ENCODE assay signal across 33 mouse cellular contexts in the genomic region with DNA sequence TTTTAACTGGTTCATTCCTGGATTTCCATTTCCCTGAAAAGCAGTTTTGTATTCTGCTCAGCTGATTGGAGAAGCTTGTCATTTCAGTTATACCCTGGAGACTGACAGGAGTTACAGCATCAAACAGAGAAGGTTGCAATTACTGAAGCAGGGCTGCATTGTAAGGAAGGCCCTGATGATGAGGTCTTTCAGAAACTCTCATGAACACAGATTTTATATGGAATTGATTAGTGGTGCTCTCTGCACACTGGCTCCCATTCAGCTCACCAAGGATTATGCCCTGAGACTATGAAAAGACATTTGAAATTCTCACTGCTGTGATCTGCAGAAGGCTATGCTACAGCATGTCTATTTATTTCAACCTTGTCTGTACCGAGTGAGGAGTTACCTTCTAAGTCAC.
A peak's percentile ranks its signal among the peaks of the same experiment; 100 is the strongest.
DNase-seq lines count a peak whose midpoint lies in the region; ATAC-seq and TF ChIP-seq lines count a peak whose summit lies in the region.
"Had no signal": no experiment of that assay in that cellular context is flagged by ENCODE, and none has a peak within 500 bp of the region (broad histone marks: within the 10 kb centered on the region; RNA-seq: fewer than 3 reads in every experiment).

No protein-coding gene starts in this region.

- no peaks in the 10 kb centered on the region for H3K4me1 ChIP-seq in embryonic facial prominence, embryonic 11.5 days (ENCODE audit: control insufficient read depth, insufficient read depth, low read length)
- no peaks in the 10 kb centered on the region for H3K4me1 ChIP-seq in embryonic facial prominence, embryonic 10.5 days
- H3K4me1 ChIP-seq in hindbrain, embryonic 11.5 days (replicated peaks; ENCODE audit: control insufficient read depth, insufficient read depth, low read length): no peaks in the 10 kb centered on the region
- H3K4me1 ChIP-seq in hindbrain, embryonic 16.5 days (ENCODE audit: control insufficient read depth, insufficient read depth, low read depth, low read length): no peaks in the 10 kb centered on the region
- H3K4me1 ChIP-seq in midbrain, embryonic 15.5 days: no peaks in the 10 kb centered on the region
- H3K4me1 ChIP-seq: heart, embryonic 10.5 days; heart, embryonic 15.5 days; liver, embryonic 13.5 days; megakaryocyte, embryonic 14.5 days; neural tube, embryonic 15.5 days had no signal

- DNase-seq in embryonic facial prominence, embryonic 11.5 days (ENCODE audit: low spot score): peak; percentile 3
- DNase-seq in embryonic facial prominence, embryonic 10.5 days (ENCODE audit: low spot score): no peak
- no peak for DNase-seq in hindbrain, embryonic 11.5 days (ENCODE audit: low spot score)
- DNase-seq in brain, embryonic 14.5 days (ENCODE audit: low read depth): peak; percentile 79
- DNase-seq in heart, adult 8-10 months (ENCODE audit: low spot score): no peak
- DNase-seq in layer of hippocampus, adult 18-20 months (ENCODE audit: low spot score in 2 of 2): no peak
- DNase-seq: adrenal gland, adult 8-10 months; cerebellum, adult 9-10 months; cerebellum, postnatal 36 days; gastrocnemius, postnatal 10 days; kidney, adult 8-10 months; kidney, postnatal 4 days; layer of hippocampus, postnatal 36 days; left cerebral cortex, postnatal 4 days; liver, embryonic 13.5 days; lung, adult 18-20 months; lung, postnatal 4 days; right cerebral cortex, adult 18-20 months; right cerebral cortex, postnatal 4 days; thymus, adult 2 months; thymus, postnatal 36 days had no signal

- H3K9ac ChIP-seq in embryonic facial prominence, embryonic 11.5 days (replicated peaks; ENCODE audit: low read length): no peak overlapping the region
- no peak overlapping the region for H3K9ac ChIP-seq in hindbrain, embryonic 11.5 days (ENCODE audit: low read depth, low read length)
- no peak overlapping the region for H3K9ac ChIP-seq in hindbrain, embryonic 16.5 days (ENCODE audit: low read depth, low read length)
- H3K9ac ChIP-seq in midbrain, embryonic 15.5 days: no peak overlapping the region
- H3K9ac ChIP-seq: embryonic facial prominence, embryonic 13.5 days; heart, embryonic 15.5 days; liver, embryonic 13.5 days; neural tube, embryonic 15.5 days had no signal

- H3K36me3 ChIP-seq in embryonic facial prominence, embryonic 11.5 days (replicated peaks; ENCODE audit: control insufficient read depth, insufficient read depth, low read depth, low read length): no peaks in the 10 kb centered on the region
- H3K36me3 ChIP-seq in embryonic facial prominence, embryonic 10.5 days (replicated peaks): no peaks in the 10 kb centered on the region
- no peaks in the 10 kb centered on the region for H3K36me3 ChIP-seq in hindbrain, embryonic 11.5 days (ENCODE audit: control insufficient read depth, insufficient read depth, low read length)
- no peaks in the 10 kb centered on the region for H3K36me3 ChIP-seq in hindbrain, embryonic 16.5 days (ENCODE audit: control insufficient read depth, insufficient read depth, low read length)
- no peaks in the 10 kb centered on the region for H3K36me3 ChIP-seq in midbrain, embryonic 15.5 days (replicated peaks)
- H3K36me3 ChIP-seq: embryonic facial prominence, embryonic 13.5 days; heart, embryonic 10.5 days; heart, embryonic 15.5 days; liver, embryonic 13.5 days; neural tube, embryonic 15.5 days had no signal

- no peak for TF ChIP-seq POLR2A in brain, embryonic 14.5 days (IDR thresholded peaks at IDR 0.05; ENCODE audit: borderline replicate concordance, extremely low read depth, insufficient read depth, insufficient read length, poor library complexity, severe bottlenecking)

- ATAC-seq in embryonic facial prominence, embryonic 11.5 days (replicated peaks; ENCODE audit: insufficient number of reproducible peaks, low FRiP score, low TSS enrichment, low read depth): no peak
- peak; percentile 33; the same call in 1 of the 2 replicates for ATAC-seq in hindbrain, embryonic 11.5 days (ENCODE audit: low FRiP score)
- ATAC-seq in hindbrain, embryonic 16.5 days: no peak
- peak; percentile 94 for ATAC-seq in midbrain, embryonic 15.5 days (replicated peaks)
- ATAC-seq: activated CD4-positive, CD25-positive, alpha-beta regulatory T cell, adult 4 months; intestine, embryonic 16.5 days; lung, postnatal 0 days had no signal

- no peak overlapping the region for H3K27ac ChIP-seq in embryonic facial prominence, embryonic 11.5 days (replicated peaks; ENCODE audit: low read depth, low read length)
- no peak overlapping the region for H3K27ac ChIP-seq in embryonic facial prominence, embryonic 10.5 days (replicated peaks)
- H3K27ac ChIP-seq in hindbrain, embryonic 11.5 days (ENCODE audit: low read depth, low read length): no peak overlapping the region
- no peak overlapping the region for H3K27ac ChIP-seq in hindbrain, embryonic 16.5 days (ENCODE audit: low read depth, low read length)
- peak overlapping the region; percentile 19; the same call in 1 of the 2 replicates for H3K27ac ChIP-seq in midbrain, embryonic 15.5 days
- H3K27ac ChIP-seq: embryonic facial prominence, embryonic 13.5 days; heart, embryonic 10.5 days; heart, embryonic 15.5 days; kidney, postnatal 0 days; liver, embryonic 13.5 days; neural tube, embryonic 15.5 days had no signal

- TF ChIP-seq CTCF in brain, embryonic 14.5 days (IDR thresholded peaks at IDR 0.05; ENCODE audit: borderline replicate concordance, extremely low read depth, insufficient read depth, insufficient read length): no peak

- no peak overlapping the region for H3K4me2 ChIP-seq in embryonic facial prominence, embryonic 11.5 days (ENCODE audit: low read depth, low read length)
- no peak overlapping the region for H3K4me2 ChIP-seq in hindbrain, embryonic 11.5 days (replicated peaks; ENCODE audit: low read depth, low read length)
- H3K4me2 ChIP-seq in hindbrain, embryonic 16.5 days (ENCODE audit: low read length): no peak overlapping the region
- H3K4me2 ChIP-seq in midbrain, embryonic 15.5 days: no peak overlapping the region
- H3K4me2 ChIP-seq: embryonic facial prominence, embryonic 13.5 days; heart, embryonic 15.5 days; liver, embryonic 13.5 days; neural tube, embryonic 15.5 days had no signal

- H3K4me3 ChIP-seq in embryonic facial prominence, embryonic 11.5 days (ENCODE audit: low read depth, low read length): no peak overlapping the region
- no peak overlapping the region for H3K4me3 ChIP-seq in embryonic facial prominence, embryonic 10.5 days
- H3K4me3 ChIP-seq in hindbrain, embryonic 11.5 days (ENCODE audit: low read depth, low read length): no peak overlapping the region
- no peak overlapping the region for H3K4me3 ChIP-seq in hindbrain, embryonic 16.5 days (ENCODE audit: low read length)
- no peak overlapping the region for H3K4me3 ChIP-seq in midbrain, embryonic 15.5 days
- H3K4me3 ChIP-seq: embryonic facial prominence, embryonic 13.5 days; heart, embryonic 10.5 days; heart, embryonic 15.5 days; liver, embryonic 13.5 days; megakaryocyte, embryonic 14.5 days; neural tube, embryonic 15.5 days had no signal

- WGBS in embryonic facial prominence, embryonic 11.5 days: 73% methylated on average over 1 of the region's 1 CpGs
- WGBS in embryonic facial prominence, embryonic 10.5 days: 87% methylated on average over 1 of the region's 1 CpGs
- 93% methylated on average over 1 of the region's 1 CpGs for WGBS in hindbrain, embryonic 11.5 days
- WGBS in hindbrain, embryonic 16.5 days: 78% methylated on average over 1 of the region's 1 CpGs
- 32% methylated on average over 1 of the region's 1 CpGs for WGBS in midbrain, embryonic 15.5 days

- H3K9me3 ChIP-seq in embryonic facial prominence, embryonic 11.5 days (replicated peaks; ENCODE audit: control insufficient read depth, low read length): no peaks in the 10 kb centered on the region
- no peaks in the 10 kb centered on the region for H3K9me3 ChIP-seq in embryonic facial prominence, embryonic 10.5 days
- H3K9me3 ChIP-seq in hindbrain, embryonic 11.5 days (ENCODE audit: control insufficient read depth, low read length): no peaks in the 10 kb centered on the region
- H3K9me3 ChIP-seq in hindbrain, embryonic 16.5 days (ENCODE audit: control insufficient read depth, low read length): no peaks in the 10 kb centered on the region
- H3K9me3 ChIP-seq in midbrain, embryonic 15.5 days: no peaks in the 10 kb centered on the region
- H3K9me3 ChIP-seq: embryonic facial prominence, embryonic 13.5 days; heart, embryonic 10.5 days; heart, embryonic 15.5 days; liver, embryonic 13.5 days; neural tube, embryonic 15.5 days had no signal

- no peaks in the 10 kb centered on the region for H3K27me3 ChIP-seq in embryonic facial prominence, embryonic 11.5 days (ENCODE audit: control insufficient read depth, insufficient read depth, low read length)
- H3K27me3 ChIP-seq in embryonic facial prominence, embryonic 10.5 days (replicated peaks; ENCODE audit: low read depth, poor library complexity, severe bottlenecking): no peaks in the 10 kb centered on the region
- H3K27me3 ChIP-seq in hindbrain, embryonic 11.5 days (ENCODE audit: control insufficient read depth, insufficient read depth, low read length): no peaks in the 10 kb centered on the region
- no peaks in the 10 kb centered on the region for H3K27me3 ChIP-seq in hindbrain, embryonic 16.5 days (replicated peaks; ENCODE audit: control insufficient read depth, insufficient read depth, low read length)
- H3K27me3 ChIP-seq in midbrain, embryonic 15.5 days (replicated peaks): no peaks in the 10 kb centered on the region
- H3K27me3 ChIP-seq: CH12.LX; embryonic facial prominence, embryonic 13.5 days; heart, embryonic 15.5 days; liver, embryonic 13.5 days; megakaryocyte, embryonic 14.5 days; neural tube, embryonic 15.5 days had no signal

Comparison
In these comparisons a context has a peak if more than half of its experiments do, and no peak if none do; other contexts are left out.
1. ATAC-seq: peak in hindbrain, embryonic 11.5 days (single experiment) and midbrain, embryonic 15.5 days (single experiment); none in embryonic facial prominence, embryonic 11.5 days (single experiment) and hindbrain, embryonic 16.5 days (single experiment).
2. DNase-seq: peak in embryonic facial prominence, embryonic 11.5 days (single experiment) and brain, embryonic 14.5 days (single experiment); none in embryonic facial prominence, embryonic 10.5 days (single experiment), hindbrain, embryonic 11.5 days (single experiment), heart, adult 8-10 months (single experiment) and layer of hippocampus, adult 18-20 months (0 of 2).